Mouse (Mus musculus) hindbrain, embryonic 14.5 days (tissue): ENCODE results near the gene Rora. TPM values are rescaled to one million over a fixed set of nuclear protein-coding genes. Genes with fewer than 3 reads are reported as not detected.

Experiments
- ATAC-seq: fragments of 200-750 bp; cut with Nextera tagmentation; 2 replicates; pipeline ENCODE4 v1.8.0; 2017; ENCODE audit warnings: moderate number of reproducible peaks, mild to moderate bottlenecking, moderate TSS enrichment, moderate library complexity; ENCODE audit not compliant: low FRiP score
- DNase-seq: peaks from one replicate; pipeline ENCODE4 v3.0.0-alpha.2; 2015; ENCODE audit warnings: low spot score
- H3K27ac ChIP-seq: fragments of 300-500 bp; sonication (generic); 2 replicates; pipeline ENCODE4 v1.5.1; 2014; ENCODE audit warnings: mild to moderate bottlenecking, moderate library complexity
- H3K27me3 ChIP-seq: fragments of 300-500 bp; sonication (generic); 2 replicates; pipeline ENCODE4 v1.6.1; 2014; ENCODE audit warnings: mild to moderate bottlenecking, low read length, mixed read lengths; ENCODE audit not compliant: control insufficient read depth, insufficient read depth
- H3K36me3 ChIP-seq: fragments of 300-500 bp; sonication (generic); replicated peaks from 2 replicates; pipeline ENCODE4 v1.6.1; 2014; ENCODE audit not compliant: control insufficient read depth, insufficient read depth
- H3K4me1 ChIP-seq: fragments of 300-500 bp; sonication (generic); replicated peaks from 2 replicates; pipeline ENCODE4 v1.6.1; 2014; ENCODE audit warnings: antibody characterized with exemption, low read length, mixed read lengths; ENCODE audit not compliant: control insufficient read depth, insufficient read depth
- H3K4me2 ChIP-seq: fragments of 300-500 bp; sonication (generic); replicated peaks from 2 replicates; pipeline ENCODE4 v1.6.1; 2014; ENCODE audit warnings: mild to moderate bottlenecking, moderate library complexity
- H3K4me3 ChIP-seq: fragments of 300-500 bp; sonication (generic); replicated peaks from 2 replicates; pipeline ENCODE4 v1.5.1; 2014; ENCODE audit warnings: mild to moderate bottlenecking, low read length
- H3K9ac ChIP-seq: fragments of 300-500 bp; sonication (generic); 2 replicates; pipeline ENCODE4 v1.6.1; 2014
- H3K9me3 ChIP-seq: fragments of 300-500 bp; sonication (generic); 2 replicates; pipeline ENCODE4 v1.6.1; 2016; ENCODE audit warnings: low read length; ENCODE audit not compliant: control insufficient read depth
- WGBS: fragments of 180-500 bp; shearing (Covaris S2); extraction: QIAGEN DNeasy Blood & Tissue Kit; methylation state at CpG from one replicate; pipeline ENCODE4 v1.1.7; 2014; 5-methylcytosine and 5-hydroxymethylcytosine counted together
- polyA plus RNA-seq: library from polyadenylated mRNA; unstranded; fragments of >200 nt; fragmentation: Nextera tagmentation; extraction: Ambion mirVana; gene quantifications from 2 replicates; pipeline ENCODE4 v1.2.1, GENCODE M21; 2014

Rora gene
- polyA plus RNA-seq, 1 experiment from 2014 or later = 22.0 TPM

DNA sequence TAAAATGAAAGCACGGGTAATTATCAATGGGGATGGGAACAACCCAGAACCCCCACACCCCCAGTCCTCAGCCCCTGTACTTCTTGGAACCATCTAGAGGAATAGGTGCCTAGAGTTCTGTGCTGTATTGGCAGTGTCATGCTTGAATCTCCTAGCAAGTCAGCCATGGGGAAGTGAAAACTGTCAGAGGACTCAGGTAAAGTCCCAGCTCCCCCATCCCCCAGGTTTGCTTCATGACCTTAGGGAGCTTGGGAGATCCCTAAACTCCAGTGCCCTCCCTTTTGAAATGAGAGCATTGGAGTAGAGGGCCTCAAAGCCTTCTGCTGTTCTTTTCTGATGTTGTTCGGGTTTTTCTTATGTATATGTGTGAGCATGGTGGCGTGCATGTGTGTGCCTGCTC is 294.6 kb downstream of the Rora start:
- no peak overlapping the region for H3K9ac ChIP-seq
- no peak overlapping the region for H3K4me2 ChIP-seq
- no peak for ATAC-seq
- H3K27ac ChIP-seq = no peak overlapping the region
- no peaks in the 10 kb centered on the region for H3K36me3 ChIP-seq
- DNase-seq = no peak
- no peaks in the 10 kb centered on the region for H3K27me3 ChIP-seq
- no peaks in the 10 kb centered on the region for H3K9me3 ChIP-seq
- WGBS = 48% methylated on average over 3 of the region's 3 CpGs
- no peaks in the 10 kb centered on the region for H3K4me1 ChIP-seq
- no peak overlapping the region for H3K4me3 ChIP-seq

- H3K4me3 ChIP-seq = no peak overlapping the region
- H3K4me1 ChIP-seq = no peaks in the 10 kb centered on the region
- H3K36me3 ChIP-seq = no peaks in the 10 kb centered on the region
- H3K4me2 ChIP-seq = no peak overlapping the region
- ATAC-seq (no peak), DNase-seq (no peak)
- WGBS = 50% methylated on average over 12 of the region's 12 CpGs
- H3K27me3 ChIP-seq = no peaks in the 10 kb centered on the region
- H3K27ac ChIP-seq = no peak overlapping the region
- no peaks in the 10 kb centered on the region for H3K9me3 ChIP-seq
- H3K9ac ChIP-seq = no peak overlapping the region
Measured at GRCm38 (mm10) chr9:68956210-68956874, 302.8 kb downstream of the Rora start.

DNA sequence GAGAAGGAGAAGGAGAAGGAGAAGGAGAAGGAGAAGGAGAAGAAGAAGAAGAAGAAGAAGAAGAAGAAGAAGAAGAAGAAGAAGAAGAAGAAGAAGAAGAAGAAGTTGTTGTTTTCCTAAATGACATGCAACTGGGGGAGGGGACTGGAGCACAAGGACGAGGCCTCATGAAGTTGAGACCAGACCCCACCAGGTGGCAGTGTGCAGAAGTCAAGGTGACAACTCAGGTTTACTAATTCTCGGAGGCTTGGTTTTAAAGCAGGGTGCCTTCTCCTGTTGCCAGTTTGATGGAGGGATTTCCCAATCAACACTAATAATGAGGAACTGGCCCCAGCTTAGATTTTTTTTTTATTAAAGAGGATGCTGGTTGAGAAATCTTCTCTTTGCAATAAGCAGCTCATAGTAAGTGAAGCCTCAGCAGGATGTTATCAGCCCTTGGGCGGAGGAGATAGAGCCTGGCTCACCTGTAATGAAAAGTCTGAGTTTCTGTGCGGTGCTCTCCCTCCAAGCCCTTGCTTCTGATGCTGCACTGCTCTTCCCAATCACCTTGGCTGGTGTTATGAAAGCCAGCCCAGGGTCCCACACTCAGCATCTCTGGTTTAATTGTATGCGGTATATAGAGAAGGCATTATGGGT is 303.5 kb downstream of the Rora start:
- Histone ChIP-seq H3K4me2 (no peak overlapping the region), H3K27ac (no peak overlapping the region), H3K27me3 (no peaks in the 10 kb centered on the region), H3K4me3 (no peak overlapping the region), H3K4me1 (no peaks in the 10 kb centered on the region), H3K9me3 (no peaks in the 10 kb centered on the region), H3K36me3 (no peaks in the 10 kb centered on the region), H3K9ac (no peak overlapping the region)
- peak; percentile 69 for DNase-seq
- WGBS = 57% methylated on average over 5 of the region's 5 CpGs
- ATAC-seq = no peak

DNA sequence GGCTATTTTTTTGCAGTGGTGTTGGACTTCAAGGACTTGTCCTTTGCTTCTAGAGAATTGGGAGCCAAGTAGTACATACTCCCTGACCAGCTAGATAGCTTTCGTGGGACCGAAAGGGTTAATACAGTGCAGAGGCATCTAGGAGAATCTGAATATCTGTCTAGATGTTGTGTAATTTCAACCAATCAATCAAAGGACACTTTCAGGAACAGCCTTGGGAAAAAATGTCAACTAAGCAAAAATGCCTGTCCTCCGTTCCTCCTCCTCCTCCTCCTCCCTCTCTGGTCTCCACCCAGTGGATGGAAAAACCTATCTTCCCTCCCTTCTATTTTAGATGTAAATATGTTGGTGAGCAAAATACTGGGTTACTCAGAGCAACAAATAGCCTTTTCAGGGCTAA is 304.2 kb downstream of the Rora start:
- H3K9me3 ChIP-seq = no peaks in the 10 kb centered on the region
- no peaks in the 10 kb centered on the region for H3K27me3 ChIP-seq
- no peak overlapping the region for H3K4me3 ChIP-seq
- DNase-seq (no peak), ATAC-seq (no peak)
- no peak overlapping the region for H3K4me2 ChIP-seq
- H3K4me1 ChIP-seq = no peaks in the 10 kb centered on the region
- H3K9ac ChIP-seq = no peak overlapping the region
- H3K27ac ChIP-seq = no peak overlapping the region
- WGBS = 83% methylated on average over 3 of the region's 3 CpGs
- H3K36me3 ChIP-seq = no peaks in the 10 kb centered on the region

GRCm38 (mm10) chr9:68958919-68959318 is 305.3 kb downstream of the Rora start:
- H3K4me3 ChIP-seq = no peak overlapping the region
- no peak for ATAC-seq
- no peaks in the 10 kb centered on the region for H3K4me1 ChIP-seq
- H3K4me2 ChIP-seq = no peak overlapping the region
- no peak overlapping the region for H3K9ac ChIP-seq
- H3K9me3 ChIP-seq = no peaks in the 10 kb centered on the region
- H3K36me3 ChIP-seq = no peaks in the 10 kb centered on the region
- WGBS = 60% methylated on average over 5 of the region's 5 CpGs
- no peak for DNase-seq
- H3K27me3 ChIP-seq = no peaks in the 10 kb centered on the region
- H3K27ac ChIP-seq = no peak overlapping the region

GRCm38 (mm10) chr9:68963898-68964297 is 310.3 kb downstream of the Rora start:
- H3K36me3 ChIP-seq = no peaks in the 10 kb centered on the region
- H3K9ac ChIP-seq = no peak overlapping the region
- DNase-seq = no peak
- no peak for ATAC-seq
- no peak overlapping the region for H3K27ac ChIP-seq
- no peaks in the 10 kb centered on the region for H3K27me3 ChIP-seq
- no peaks in the 10 kb centered on the region for H3K4me1 ChIP-seq
- H3K4me2 ChIP-seq = no peak overlapping the region
- no peaks in the 10 kb centered on the region for H3K9me3 ChIP-seq
- WGBS = 77% methylated on average over 5 of the region's 5 CpGs
- no peak overlapping the region for H3K4me3 ChIP-seq

DNA sequence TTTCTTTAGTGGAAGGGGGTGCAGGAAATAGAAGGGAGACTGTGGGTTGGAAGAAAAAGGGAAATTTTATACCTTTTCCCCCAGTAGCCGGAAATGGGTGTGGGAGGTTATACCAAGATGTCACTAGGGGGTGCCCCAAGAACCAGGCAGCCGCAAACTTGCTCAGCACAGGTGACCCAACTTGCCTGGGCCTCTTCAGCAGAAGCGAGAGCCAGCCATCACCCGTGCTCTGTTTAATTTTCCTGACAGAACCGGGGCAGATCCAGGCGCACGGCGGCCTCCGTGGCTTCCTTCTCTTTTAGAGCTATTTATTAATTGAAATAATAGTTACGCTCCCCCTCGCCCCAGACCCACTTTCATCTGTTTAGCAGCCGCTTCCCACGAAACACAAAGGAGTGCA is 313.0 kb downstream of the Rora start:
- no peaks in the 10 kb centered on the region for H3K36me3 ChIP-seq
- H3K9ac ChIP-seq = no peak overlapping the region
- no peaks in the 10 kb centered on the region for H3K4me1 ChIP-seq
- H3K9me3 ChIP-seq = no peaks in the 10 kb centered on the region
- no peak overlapping the region for H3K27ac ChIP-seq
- no peaks in the 10 kb centered on the region for H3K27me3 ChIP-seq
- ATAC-seq (no peak), DNase-seq (no peak)
- no peak overlapping the region for H3K4me2 ChIP-seq
- 44% methylated on average over 13 of the region's 13 CpGs for WGBS
- no peak overlapping the region for H3K4me3 ChIP-seq

DNA sequence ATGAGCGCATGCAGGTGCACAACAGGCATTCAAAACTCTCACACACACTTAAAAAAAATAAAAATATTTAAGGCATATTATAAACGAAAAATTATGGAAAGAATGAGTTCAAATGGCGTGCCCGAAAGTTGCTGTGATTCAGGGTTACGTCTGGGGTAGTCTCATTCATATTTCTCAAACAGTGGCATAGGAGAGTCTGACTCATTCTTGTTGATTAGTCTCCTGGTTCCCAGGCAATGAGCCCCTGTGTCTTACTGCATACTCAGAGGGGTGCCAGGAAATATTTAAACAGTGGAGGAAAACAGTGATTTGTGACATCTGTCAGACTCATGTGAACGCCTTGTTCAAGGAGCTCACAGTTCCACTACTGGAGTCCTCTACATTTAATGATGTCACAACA is 316.5 kb downstream of the Rora start:
- no peaks in the 10 kb centered on the region for H3K4me1 ChIP-seq
- no peak overlapping the region for H3K4me3 ChIP-seq
- no peaks in the 10 kb centered on the region for H3K9me3 ChIP-seq
- H3K4me2 ChIP-seq = no peak overlapping the region
- H3K9ac ChIP-seq = no peak overlapping the region
- H3K36me3 ChIP-seq = no peaks in the 10 kb centered on the region
- H3K27me3 ChIP-seq = no peaks in the 10 kb centered on the region
- WGBS = 89% methylated on average over 6 of the region's 6 CpGs
- no peak for ATAC-seq
- no peak overlapping the region for H3K27ac ChIP-seq
- no peak for DNase-seq

DNA sequence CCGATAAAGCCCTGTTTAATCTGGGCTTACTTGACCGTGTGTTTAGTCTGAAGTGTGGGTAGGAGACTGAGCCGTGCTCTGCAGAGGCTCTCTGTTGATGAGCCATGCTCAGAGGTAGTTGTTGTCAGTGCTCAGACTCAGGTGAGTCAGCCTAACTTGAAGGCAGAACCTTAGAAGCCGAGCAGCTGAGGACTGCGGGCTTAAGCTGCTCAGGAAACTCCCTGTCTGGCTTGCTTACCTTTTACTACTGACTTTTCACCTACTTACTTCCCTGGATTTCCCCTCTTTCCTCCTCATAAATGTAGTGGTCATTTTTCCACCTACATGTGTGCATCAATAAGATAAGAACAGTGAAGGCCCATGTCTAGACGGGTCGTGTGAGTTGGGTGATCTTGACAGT is 318.7 kb downstream of the Rora start:
- H3K27ac ChIP-seq = no peak overlapping the region
- no peaks in the 10 kb centered on the region for H3K9me3 ChIP-seq
- H3K27me3 ChIP-seq = no peaks in the 10 kb centered on the region
- DNase-seq = no peak
- no peak overlapping the region for H3K4me2 ChIP-seq
- no peak overlapping the region for H3K9ac ChIP-seq
- no peak overlapping the region for H3K4me3 ChIP-seq
- no peak for ATAC-seq
- H3K4me1 ChIP-seq = no peaks in the 10 kb centered on the region
- WGBS = 92% methylated on average over 7 of the region's 7 CpGs
- H3K36me3 ChIP-seq = no peaks in the 10 kb centered on the region

DNA sequence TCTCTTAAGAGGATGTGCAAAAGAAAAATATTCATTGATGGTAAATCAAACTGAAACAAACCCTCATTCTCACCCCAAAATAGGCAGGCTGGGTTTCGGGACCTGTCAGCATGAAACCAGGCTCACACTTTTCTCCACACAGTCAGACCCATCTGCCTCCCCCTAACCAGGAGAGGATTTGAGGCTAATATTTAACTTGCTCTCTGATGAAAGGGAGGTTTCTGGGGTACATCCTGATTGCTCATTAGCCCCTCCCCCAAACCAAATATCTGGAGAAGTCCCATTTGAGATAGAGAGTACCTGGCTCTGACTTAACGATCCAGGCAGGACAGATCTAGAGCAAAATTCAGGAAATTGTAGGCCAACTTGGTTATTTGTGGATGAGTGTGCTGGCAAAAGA is 320.9 kb downstream of the Rora start:
- 87% methylated on average over 2 of the region's 2 CpGs for WGBS
- DNase-seq (no peak), ATAC-seq (no peak)
- Histone ChIP-seq H3K27me3 (no peaks in the 10 kb centered on the region), H3K9ac (no peak overlapping the region), H3K36me3 (no peaks in the 10 kb centered on the region), H3K27ac (no peak overlapping the region), H3K9me3 (no peaks in the 10 kb centered on the region), H3K4me3 (no peak overlapping the region), H3K4me1 (no peaks in the 10 kb centered on the region), H3K4me2 (no peak overlapping the region)
